Mouse (Mus musculus): ENCODE data around the gene Rcbtb2. TPM values are rescaled to one million over a fixed set of nuclear protein-coding genes. Genes with fewer than 3 reads are reported as not detected.

Rcbtb2 gene
- polyA plus RNA-seq, 1 experiment, result 169 TPM

- TF ChIP-seq POLR2A (IDR thresholded peaks at IDR 0.05; ENCODE audit: control insufficient read depth, extremely low read depth, insufficient read depth, low read length, poor library complexity) (no peak), CTCF (IDR thresholded peaks at IDR 0.05; ENCODE audit: borderline replicate concordance, control insufficient read depth, extremely low read depth, insufficient read depth, low read length, poor library complexity) (no peak)
- Histone ChIP-seq H3K4me1 (replicated peaks; ENCODE audit: control insufficient read depth, insufficient read depth, low read length) (peaks cover 12% of the 10 kb centered on the region), H3K36me3 (ENCODE audit: control insufficient read depth, insufficient read depth, low read length) (peaks cover 14% of the 10 kb centered on the region), H3K4me3 (ENCODE audit: control insufficient read depth, insufficient read depth, low read length) (no peak overlapping the region), H3K27me3 (ENCODE audit: control insufficient read depth, insufficient read depth, low read length) (no peaks in the 10 kb centered on the region), H3K27ac (ENCODE audit: control insufficient read depth, insufficient read depth, low read length) (no peak overlapping the region)
- WGBS, result 93% methylated on average over 7 of the region's 7 CpGs
- no peak for DNase-seq
These were observed 134.5 kb downstream of the Rcbtb2 start for GRCm38 (mm10) chr14:73257348-73257747.

Other genes starting within 250 kb of the Rcbtb2 start
- gene Cysltr2, start 73.9 kb upstream of the Rcbtb2 start, polyA plus RNA-seq (2012; rRNA removed), result 11.8 and 16.9 TPM in 2 replicates
- gene Lpar6, start 114.9 kb downstream of the Rcbtb2 start, polyA plus RNA-seq (2012; rRNA removed), result 18.4 and 22.3 TPM in 2 replicates
- 16.2 and 17.1 TPM in 2 replicates for gene Rb1, start 202.8 kb downstream of the Rcbtb2 start, polyA plus RNA-seq (2012; rRNA removed)

Measured in thymus, adult 2 months (tissue).